Mouse (Mus musculus): ENCODE measurements around the gene Rapgef4.

Rapgef4 gene

DNA sequence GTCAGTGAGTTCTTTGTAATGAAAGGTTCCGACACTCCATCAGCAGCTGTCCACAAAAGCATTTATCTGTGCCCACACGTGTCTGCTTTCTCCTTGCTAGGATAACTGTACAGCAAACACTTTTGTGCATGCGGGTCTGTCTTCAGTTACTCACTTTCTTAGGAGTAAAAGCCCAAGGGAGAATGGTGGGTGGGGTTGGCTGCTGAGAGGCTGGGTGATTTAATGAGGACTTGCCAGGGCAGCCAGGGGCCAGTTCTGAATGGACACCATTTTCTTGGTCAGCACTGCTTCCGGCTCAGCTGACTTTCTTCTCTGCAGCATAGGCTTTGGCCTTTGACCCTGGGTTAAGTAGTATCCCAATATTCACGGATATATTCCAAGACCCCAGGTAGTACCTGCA is 242.4 kb downstream of the Rapgef4 start:
- no peak for DNase-seq (ENCODE audit: low read depth, low spot score)
- H3K36me3 ChIP-seq (ENCODE audit: control insufficient read depth, insufficient read depth, low read length, poor library complexity, severe bottlenecking): peaks cover 4% of the 10 kb centered on the region; the same call in 1 of the 2 replicates
- H3K27me3 ChIP-seq (ENCODE audit: control insufficient read depth, insufficient read depth, low read length, poor library complexity, severe bottlenecking): no peaks in the 10 kb centered on the region

DNA sequence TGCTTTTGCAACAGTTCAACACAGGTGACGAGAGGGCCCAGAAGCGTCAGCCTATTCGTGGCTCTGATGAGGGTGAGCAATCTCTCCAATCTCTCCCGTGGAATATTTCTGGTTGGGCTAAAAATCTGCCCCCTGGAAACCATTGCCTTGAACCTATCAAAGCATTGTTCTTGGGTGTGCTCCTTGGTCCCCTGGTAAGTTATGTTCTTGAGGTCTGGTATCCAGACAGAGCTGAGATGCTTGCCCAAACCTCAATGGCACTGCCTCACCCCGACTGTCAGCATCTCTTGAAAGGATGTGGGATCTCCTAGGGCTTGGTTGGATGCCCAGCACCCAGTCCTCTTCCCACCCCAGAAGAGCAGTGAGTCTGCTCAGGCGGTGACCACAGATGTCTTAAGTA is 245.0 kb downstream of the Rapgef4 start:
- Histone ChIP-seq H3K36me3 (ENCODE audit: control insufficient read depth, insufficient read depth, low read length, poor library complexity, severe bottlenecking) (peaks cover 11% of the 10 kb centered on the region), H3K27me3 (ENCODE audit: control insufficient read depth, insufficient read depth, low read length, poor library complexity, severe bottlenecking) (no peaks in the 10 kb centered on the region)
- DNase-seq (ENCODE audit: low read depth, low spot score): no peak

DNA sequence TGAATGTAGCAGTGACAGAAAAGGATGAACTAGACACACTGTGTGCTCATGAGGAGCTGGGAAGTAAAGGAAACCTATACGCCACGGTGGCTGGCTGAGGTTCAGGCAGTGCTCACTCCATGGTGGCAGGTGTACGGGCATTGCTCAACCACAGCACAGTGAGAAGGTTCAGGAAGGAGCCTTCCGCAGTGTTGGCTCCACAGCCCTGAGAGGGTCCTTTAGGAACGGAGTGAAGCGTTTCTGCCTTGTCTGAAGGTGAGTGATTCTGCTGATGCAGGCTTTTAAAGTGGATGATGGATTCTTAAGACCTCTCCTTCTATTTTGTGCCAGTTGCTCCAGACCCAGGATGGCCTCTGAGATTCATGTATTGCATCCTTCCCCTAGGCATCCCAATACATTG is 246.4 kb downstream of the Rapgef4 start:
- H3K36me3 ChIP-seq (ENCODE audit: control insufficient read depth, insufficient read depth, low read length, poor library complexity, severe bottlenecking): peaks cover 13% of the 10 kb centered on the region
- no peaks in the 10 kb centered on the region for H3K27me3 ChIP-seq (ENCODE audit: control insufficient read depth, insufficient read depth, low read length, poor library complexity, severe bottlenecking)
- no peak for DNase-seq (ENCODE audit: low read depth, low spot score)

DNA sequence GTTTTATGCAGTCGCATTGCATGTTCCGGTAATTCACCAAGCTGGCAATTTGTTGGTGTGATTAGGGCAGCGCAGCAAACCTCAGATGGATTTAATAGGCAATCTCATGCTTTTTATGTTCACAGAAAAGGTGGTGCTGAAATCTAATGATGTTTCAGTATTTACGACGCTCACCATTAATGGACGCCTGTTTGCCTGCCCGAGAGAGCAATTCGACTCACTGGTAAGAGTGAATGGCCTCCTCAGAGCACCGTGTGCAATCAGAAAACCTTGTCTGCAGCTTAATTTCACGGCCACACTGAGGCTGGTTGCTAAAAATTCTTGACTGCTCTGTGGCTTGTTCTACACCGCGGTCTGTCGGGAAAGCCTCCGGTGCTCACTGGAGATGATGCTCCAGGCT is 247.8 kb downstream of the Rapgef4 start:
- no peaks in the 10 kb centered on the region for H3K27me3 ChIP-seq (ENCODE audit: control insufficient read depth, insufficient read depth, low read length, poor library complexity, severe bottlenecking)

DNA sequence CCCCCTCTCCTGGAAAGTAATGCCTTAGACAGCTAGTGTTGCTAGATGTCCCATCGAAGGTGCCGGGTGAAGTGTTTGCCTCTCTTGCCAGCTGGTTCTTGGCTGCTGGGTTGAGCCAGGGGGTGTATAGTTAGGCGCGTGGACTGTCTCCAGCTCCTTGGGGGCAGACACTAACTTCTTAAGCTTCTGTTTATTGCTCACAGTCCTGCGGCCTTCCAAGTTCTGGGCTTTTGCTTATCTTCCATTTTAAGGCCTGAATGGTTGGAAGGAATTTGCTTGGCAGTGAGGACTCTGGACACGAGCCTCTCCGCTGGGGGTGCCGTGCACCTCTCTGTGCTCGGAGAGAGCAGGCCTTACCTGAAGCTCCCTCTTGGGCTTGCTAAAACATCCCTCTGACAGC is 249.5 kb downstream of the Rapgef4 start:
- DNase-seq (ENCODE audit: low read depth, low spot score): no peak
- Histone ChIP-seq H3K36me3 (ENCODE audit: control insufficient read depth, insufficient read depth, low read length, poor library complexity, severe bottlenecking) (peaks cover 14% of the 10 kb centered on the region), H3K27me3 (ENCODE audit: control insufficient read depth, insufficient read depth, low read length, poor library complexity, severe bottlenecking) (no peaks in the 10 kb centered on the region)

More for the DNA sequence above, 247.8 kb downstream of the Rapgef4 start:
- DNase-seq (ENCODE audit: low read depth, low spot score): no peak
- H3K36me3 ChIP-seq (ENCODE audit: control insufficient read depth, insufficient read depth, low read length, poor library complexity, severe bottlenecking): peaks cover 13% of the 10 kb centered on the region

DNA sequence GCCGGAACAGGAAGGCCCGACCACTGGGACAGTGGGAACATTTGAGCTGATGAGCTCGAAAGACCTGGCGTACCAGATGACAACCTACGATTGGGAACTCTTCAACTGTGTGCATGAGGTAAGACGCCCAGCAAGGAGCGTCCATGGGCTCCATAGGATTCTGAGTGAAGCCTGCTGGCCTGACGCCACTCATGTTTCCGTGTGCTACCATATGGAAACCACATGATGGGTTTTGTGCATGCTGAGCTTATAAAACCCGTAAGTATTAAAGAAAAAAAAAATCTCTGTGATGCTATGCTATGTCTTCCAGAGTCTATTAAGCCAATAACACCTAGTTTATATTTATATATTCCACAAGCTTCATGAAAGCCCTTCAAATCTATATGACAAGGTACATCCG is 253.0 kb downstream of the Rapgef4 start:
- no peaks in the 10 kb centered on the region for H3K27me3 ChIP-seq (ENCODE audit: control insufficient read depth, insufficient read depth, low read length, poor library complexity, severe bottlenecking)
- H3K36me3 ChIP-seq (ENCODE audit: control insufficient read depth, insufficient read depth, low read length, poor library complexity, severe bottlenecking): peaks cover 8% of the 10 kb centered on the region
- no peak for DNase-seq (ENCODE audit: low read depth, low spot score)

DNA sequence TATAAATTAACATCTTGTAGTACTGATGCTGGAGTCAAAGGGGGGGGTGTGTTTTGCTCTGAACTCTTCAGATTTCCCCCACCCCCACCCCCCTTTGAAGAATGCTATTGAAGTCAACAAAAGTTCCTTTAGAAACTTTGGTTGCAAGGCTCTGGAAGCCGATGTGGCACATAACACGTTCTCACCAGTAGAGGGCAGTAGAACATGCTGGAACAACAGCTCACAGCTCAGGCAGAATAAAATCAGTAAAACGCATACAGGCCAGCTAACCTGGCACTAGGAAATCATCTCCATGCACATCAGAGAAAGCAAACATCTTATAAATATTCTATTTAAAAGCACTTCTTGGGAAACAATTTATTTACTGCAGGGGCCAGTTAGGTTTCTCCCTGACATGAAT is 253.9 kb downstream of the Rapgef4 start:
- Histone ChIP-seq H3K27me3 (ENCODE audit: control insufficient read depth, insufficient read depth, low read length, poor library complexity, severe bottlenecking) (no peaks in the 10 kb centered on the region), H3K36me3 (ENCODE audit: control insufficient read depth, insufficient read depth, low read length, poor library complexity, severe bottlenecking) (peaks cover 7% of the 10 kb centered on the region)
- peak; percentile 72 for DNase-seq (ENCODE audit: low read depth, low spot score)

DNA sequence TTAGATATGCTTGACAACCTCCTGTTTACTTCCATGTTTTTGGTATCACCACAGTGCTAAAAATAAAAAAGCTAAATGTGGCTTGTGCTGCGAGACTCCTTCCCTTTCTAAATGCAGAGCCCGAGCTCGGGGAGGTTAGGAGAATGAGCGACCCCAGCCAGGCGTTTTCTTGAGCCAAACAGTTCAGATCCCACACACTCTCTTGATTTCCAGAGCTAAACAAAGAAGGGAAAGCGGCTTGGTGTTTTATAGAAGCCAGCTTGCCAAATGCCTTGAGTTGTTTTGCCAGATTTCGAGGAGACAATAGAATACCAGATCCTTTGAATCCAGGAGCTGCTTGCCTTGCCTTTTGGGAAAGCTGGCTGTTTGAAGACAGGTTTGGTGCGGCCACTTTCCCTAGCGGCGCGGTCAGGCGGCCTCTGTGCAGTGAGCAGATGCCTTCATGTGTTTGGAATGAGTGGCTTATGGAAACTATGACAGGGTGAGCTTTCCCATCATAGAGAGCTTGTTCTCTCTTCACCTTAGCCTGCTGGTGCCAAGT is 254.4 kb downstream of the Rapgef4 start:
- DNase-seq (ENCODE audit: low read depth, low spot score): no peak
- no peaks in the 10 kb centered on the region for H3K27me3 ChIP-seq (ENCODE audit: control insufficient read depth, insufficient read depth, low read length, poor library complexity, severe bottlenecking)

DNA sequence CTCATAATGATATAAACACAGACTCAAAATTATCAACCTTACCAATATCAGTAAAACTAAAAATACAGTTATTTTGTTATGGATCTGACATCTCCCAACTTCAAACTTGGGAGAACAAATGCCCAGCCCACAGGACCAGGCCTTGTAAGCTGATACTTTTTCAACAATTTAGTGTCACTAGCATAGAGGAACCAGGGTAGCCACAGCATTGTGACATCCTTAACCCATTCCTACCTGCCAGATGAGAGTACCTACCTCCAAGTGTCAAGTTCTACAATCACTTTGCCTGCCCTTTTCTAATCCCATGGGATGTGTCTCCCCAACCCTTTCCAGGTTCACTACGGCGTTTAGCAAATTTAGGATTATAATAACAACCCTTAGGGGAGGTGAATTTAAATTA is 257.4 kb downstream of the Rapgef4 start:
- Histone ChIP-seq H3K36me3 (ENCODE audit: control insufficient read depth, insufficient read depth, low read length, poor library complexity, severe bottlenecking) (peaks cover 3% of the 10 kb centered on the region; the same call in 1 of the 2 replicates), H3K27me3 (ENCODE audit: control insufficient read depth, insufficient read depth, low read length, poor library complexity, severe bottlenecking) (no peaks in the 10 kb centered on the region)
- DNase-seq (ENCODE audit: low read depth, low spot score): no peak

More for the DNA sequence above, 254.4 kb downstream of the Rapgef4 start:
- H3K36me3 ChIP-seq (ENCODE audit: control insufficient read depth, insufficient read depth, low read length, poor library complexity, severe bottlenecking): peaks cover 5% of the 10 kb centered on the region

DNA sequence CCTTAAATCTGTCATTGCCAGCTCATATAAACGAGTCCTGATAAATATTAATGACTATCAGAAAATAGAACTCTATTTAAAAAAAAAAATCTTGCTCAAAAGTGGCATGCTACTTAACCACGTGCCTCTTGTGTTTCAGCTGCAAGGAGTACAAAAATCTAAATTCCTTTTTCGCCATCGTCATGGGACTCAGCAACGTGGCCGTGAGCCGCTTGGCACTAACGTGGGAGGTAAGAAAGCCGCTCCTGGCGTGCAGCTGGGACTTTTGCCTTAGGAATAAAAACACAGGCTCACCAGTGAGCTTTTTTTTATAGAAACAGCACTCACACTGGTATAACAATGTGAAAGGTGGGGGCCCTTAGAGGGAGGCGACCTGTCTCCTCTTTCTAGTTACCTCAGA is 257.9 kb downstream of the Rapgef4 start:
- peaks cover 3% of the 10 kb centered on the region; the same call in 1 of the 2 replicates for H3K36me3 ChIP-seq (ENCODE audit: control insufficient read depth, insufficient read depth, low read length, poor library complexity, severe bottlenecking)
- no peaks in the 10 kb centered on the region for H3K27me3 ChIP-seq (ENCODE audit: control insufficient read depth, insufficient read depth, low read length, poor library complexity, severe bottlenecking)
- DNase-seq (ENCODE audit: low read depth, low spot score): no peak

DNA sequence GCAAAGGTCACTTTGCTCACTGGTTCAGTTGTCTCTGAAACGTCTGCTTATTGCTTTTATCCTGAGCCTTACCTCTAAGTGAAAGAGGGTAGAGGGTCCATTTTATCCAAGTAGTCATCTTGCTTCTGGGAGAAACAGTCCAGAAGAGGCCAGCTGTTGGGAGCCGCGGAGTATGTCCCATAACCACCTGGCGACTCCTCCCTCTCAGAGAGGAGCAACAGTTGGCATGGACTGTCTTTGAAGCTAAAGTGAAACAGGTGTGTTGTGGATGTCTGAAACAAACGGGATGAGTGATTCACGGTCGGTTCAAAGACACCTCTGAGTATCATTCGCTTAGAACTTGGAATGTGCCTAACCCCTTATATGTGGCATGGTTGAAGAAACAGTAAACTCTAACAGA is 258.4 kb downstream of the Rapgef4 start:
- Histone ChIP-seq H3K27me3 (ENCODE audit: control insufficient read depth, insufficient read depth, low read length, poor library complexity, severe bottlenecking) (no peaks in the 10 kb centered on the region), H3K36me3 (ENCODE audit: control insufficient read depth, insufficient read depth, low read length, poor library complexity, severe bottlenecking) (no peaks in the 10 kb centered on the region; the same call in 1 of the 2 replicates)
- no peak for DNase-seq (ENCODE audit: low read depth, low spot score)

DNA sequence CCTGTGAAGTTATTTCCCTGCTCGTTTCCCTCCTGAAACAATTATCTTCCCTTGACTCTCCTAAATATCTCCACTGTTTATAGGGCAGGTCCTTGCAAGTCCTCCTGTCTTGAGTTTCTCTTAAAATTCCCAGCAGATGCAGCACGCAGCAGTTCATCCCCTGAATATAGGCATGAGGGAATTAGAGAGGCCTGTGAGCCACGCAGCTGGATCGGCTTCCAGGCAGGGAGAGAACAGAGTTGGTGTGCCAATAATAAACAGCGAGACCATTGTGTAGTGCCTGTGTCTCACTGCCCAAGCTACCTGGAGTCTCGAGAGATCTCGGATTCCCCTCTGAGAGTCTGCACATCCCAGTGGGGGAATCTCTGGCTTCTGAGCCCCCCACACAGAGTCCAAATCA is 259.0 kb downstream of the Rapgef4 start:
- Histone ChIP-seq H3K36me3 (ENCODE audit: control insufficient read depth, insufficient read depth, low read length, poor library complexity, severe bottlenecking) (no peaks in the 10 kb centered on the region; the same call in 1 of the 2 replicates), H3K27me3 (ENCODE audit: control insufficient read depth, insufficient read depth, low read length, poor library complexity, severe bottlenecking) (no peaks in the 10 kb centered on the region)
- DNase-seq (ENCODE audit: low read depth, low spot score): no peak

DNA sequence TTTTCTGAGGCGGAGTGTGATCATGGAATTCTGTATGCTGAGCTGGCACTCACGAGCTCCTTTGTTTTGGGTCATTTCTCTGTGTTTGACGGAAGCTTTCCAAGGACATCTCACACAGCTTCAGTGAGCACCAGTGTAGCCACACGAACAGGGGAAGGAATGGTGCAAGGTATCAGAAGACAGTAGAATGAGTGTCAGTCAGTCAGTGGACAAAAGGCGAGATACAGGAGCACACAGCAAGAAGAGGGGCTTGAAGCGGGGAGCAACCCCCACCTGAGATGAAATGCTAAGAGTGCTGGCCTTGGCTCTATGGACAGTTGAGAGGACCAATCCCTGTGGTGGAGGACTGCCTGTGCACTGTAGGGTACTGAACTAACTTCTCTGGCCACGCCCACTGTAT is 259.7 kb downstream of the Rapgef4 start:
- no peak for DNase-seq (ENCODE audit: low read depth, low spot score)
- H3K27me3 ChIP-seq (ENCODE audit: control insufficient read depth, insufficient read depth, low read length, poor library complexity, severe bottlenecking): no peaks in the 10 kb centered on the region; the same call in 1 of the 2 replicates

DNA sequence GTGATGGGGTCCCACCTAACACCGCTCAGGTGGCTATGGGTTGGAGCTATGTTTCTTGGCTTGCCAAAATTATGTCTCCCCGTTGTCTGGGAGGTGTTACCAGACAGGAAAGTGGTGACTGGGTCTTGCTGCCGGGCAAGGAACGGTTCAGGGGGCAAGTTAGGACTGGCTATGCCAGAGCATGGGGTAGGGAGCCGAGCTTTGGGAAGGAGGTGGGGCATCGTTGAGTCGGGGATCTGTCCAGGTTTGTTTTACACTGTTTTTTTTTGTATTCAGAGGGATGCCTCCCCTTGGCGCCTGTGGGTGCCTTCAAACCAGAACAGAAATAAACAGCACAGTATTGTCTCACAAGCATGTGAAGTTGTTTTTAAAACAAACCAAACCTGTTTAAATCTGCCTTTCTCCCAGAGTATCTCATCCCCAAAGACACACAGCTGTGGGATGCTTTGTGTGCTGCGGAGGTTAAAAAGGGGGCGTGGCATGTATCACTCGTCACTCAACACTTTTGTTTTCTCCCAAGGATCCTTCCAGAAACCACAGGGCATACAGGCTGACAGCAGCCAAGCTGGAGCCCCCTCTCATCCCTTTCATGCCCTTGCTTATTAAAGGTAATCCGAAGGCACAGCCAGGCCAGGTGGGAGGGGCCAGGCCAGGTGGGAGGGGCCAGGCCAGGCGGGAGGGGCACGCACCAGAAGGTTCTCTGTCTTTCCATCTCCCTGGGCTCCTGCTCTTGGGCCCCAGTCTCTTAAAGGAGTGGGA is 260.9 kb downstream of the Rapgef4 start:
- DNase-seq (ENCODE audit: low read depth, low spot score): no peak
- no peaks in the 10 kb centered on the region; the same call in 1 of the 2 replicates for H3K27me3 ChIP-seq (ENCODE audit: control insufficient read depth, insufficient read depth, low read length, poor library complexity, severe bottlenecking)
- H3K36me3 ChIP-seq (ENCODE audit: control insufficient read depth, insufficient read depth, low read length, poor library complexity, severe bottlenecking): no peaks in the 10 kb centered on the region; the same call in 1 of the 2 replicates

More for the DNA sequence above, 259.7 kb downstream of the Rapgef4 start:
- no peaks in the 10 kb centered on the region; the same call in 1 of the 2 replicates for H3K36me3 ChIP-seq (ENCODE audit: control insufficient read depth, insufficient read depth, low read length, poor library complexity, severe bottlenecking)

DNA sequence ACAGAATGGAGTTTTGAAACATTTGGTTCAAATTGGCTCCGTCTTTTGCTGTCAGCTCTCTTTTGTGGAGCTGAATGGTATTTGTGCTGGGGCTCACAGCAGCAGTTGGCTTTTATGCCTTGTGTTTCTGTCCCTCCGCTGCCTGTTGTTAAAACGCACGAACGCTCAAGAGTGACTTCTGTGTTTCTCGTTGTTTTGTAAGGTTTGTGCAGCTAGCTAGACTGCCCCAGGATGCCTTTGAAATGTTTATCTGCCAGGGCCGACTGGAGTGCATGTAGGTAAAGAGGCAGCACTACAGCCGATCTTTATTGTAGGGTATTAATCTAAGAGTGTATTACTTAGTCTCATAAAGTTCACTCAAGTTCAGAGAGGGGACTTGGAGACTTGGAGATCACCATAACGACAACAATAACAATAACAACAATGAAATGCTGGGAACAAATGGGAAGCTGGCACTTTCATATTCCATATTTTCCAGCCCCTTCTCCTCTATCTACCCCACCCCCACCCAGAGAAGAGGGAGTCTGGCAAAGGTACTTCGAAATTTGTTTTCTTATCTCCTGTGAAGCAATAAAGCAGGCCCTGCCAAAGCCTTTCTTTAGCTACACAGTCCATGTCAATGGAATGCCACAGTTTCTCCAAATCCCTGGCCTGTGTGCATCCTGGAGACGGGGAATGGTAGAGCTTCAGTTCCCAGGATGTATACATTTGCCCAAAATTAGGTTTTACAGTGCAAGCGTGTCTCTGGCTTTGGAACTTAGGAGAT is 262.1 kb downstream of the Rapgef4 start:
- DNase-seq (ENCODE audit: low read depth, low spot score): no peak
- no peaks in the 10 kb centered on the region; the same call in 1 of the 2 replicates for H3K36me3 ChIP-seq (ENCODE audit: control insufficient read depth, insufficient read depth, low read length, poor library complexity, severe bottlenecking)

More for the DNA sequence above, 262.1 kb downstream of the Rapgef4 start:
- H3K27me3 ChIP-seq (ENCODE audit: control insufficient read depth, insufficient read depth, low read length, poor library complexity, severe bottlenecking): no peaks in the 10 kb centered on the region; the same call in 1 of the 2 replicates

Data from splenic B cell, adult 2 months (primary cell).